Mouse (Mus musculus) ES-E14 (cell line): Measurements from ENCODE around the gene Npff.

ENCODE experiments used
- CHD2 ChIP-seq: IDR thresholded peaks from 2 replicates; pipeline ENCODE4 v1.6.1; 2014; ENCODE audit warnings: mild to moderate bottlenecking, low read depth, low read length, inconsistent platforms
- MAFK ChIP-seq: IDR thresholded peaks from 2 replicates; pipeline ENCODE4 v1.6.1; 2014; ENCODE audit warnings: mild to moderate bottlenecking, low read depth, low read length, inconsistent platforms; ENCODE audit not compliant: insufficient read depth
- ZC3H11A ChIP-seq: IDR thresholded peaks from 2 replicates; pipeline ENCODE4 v1.6.1; 2012; ENCODE audit warnings: low read depth, mild to moderate bottlenecking, inconsistent platforms, low read length, borderline replicate concordance

- TF ChIP-seq MAFK (no peak), ZC3H11A (no peak), CHD2 (no peak)
These were observed 26.4 kb downstream of the Npff start for GRCm38 (mm10) chr15:102498322-102498721.
